Mouse (Mus musculus): ENCODE data around the gene Tef.
A peak's percentile ranks its signal among the peaks of the same experiment; 100 is the strongest.

Tef gene

GRCm38 (mm10) chr15:81798421-81798820, 3.8 kb upstream of the Tef start:
- no peak for DNase-seq (ENCODE audit: low spot score in 2 of 2)

- no peak for DNase-seq (ENCODE audit: low spot score in 2 of 2)
These were observed 1.8 kb upstream of the Tef start for GRCm38 (mm10) chr15:81800391-81800790.

GRCm38 (mm10) chr15:81802941-81803351, 725 bp downstream of the Tef start:
- DNase-seq (ENCODE audit: low spot score in 2 of 2), result peak in 1 of 2 experiments; percentile 74

GRCm38 (mm10) chr15:81803425-81803951, 1.3 kb downstream of the Tef start:
- no peak for DNase-seq (ENCODE audit: low spot score in 2 of 2)

GRCm38 (mm10) chr15:81804172-81804571, 2.0 kb downstream of the Tef start:
- DNase-seq (ENCODE audit: low spot score in 2 of 2), result no peak

- DNase-seq (ENCODE audit: low spot score in 2 of 2), result no peak
These were observed 2.7 kb downstream of the Tef start for GRCm38 (mm10) chr15:81804883-81805282.

- no peak for DNase-seq (ENCODE audit: low spot score in 2 of 2)
These were observed 3.4 kb downstream of the Tef start for GRCm38 (mm10) chr15:81805624-81806023.

- no peak for DNase-seq (ENCODE audit: low spot score in 2 of 2)
These were observed 4.6 kb downstream of the Tef start for GRCm38 (mm10) chr15:81806621-81807404.

GRCm38 (mm10) chr15:81808799-81809198, 6.6 kb downstream of the Tef start:
- DNase-seq (ENCODE audit: low spot score in 2 of 2), result no peak

GRCm38 (mm10) chr15:81809550-81809949, 7.3 kb downstream of the Tef start:
- no peak for DNase-seq (ENCODE audit: low spot score in 2 of 2)

- peak; percentile 76 to 83 for DNase-seq (ENCODE audit: low spot score in 2 of 2)
These were observed 7.9 kb downstream of the Tef start for GRCm38 (mm10) chr15:81810150-81810549.

- peak; percentile 97 to 99 for DNase-seq (ENCODE audit: low spot score in 2 of 2)
These were observed 8.7 kb downstream of the Tef start for GRCm38 (mm10) chr15:81810671-81811598.

- no peak for DNase-seq (ENCODE audit: low spot score in 2 of 2)
These were observed 9.4 kb downstream of the Tef start for GRCm38 (mm10) chr15:81811599-81811996.

- no peak for DNase-seq (ENCODE audit: low spot score in 2 of 2)
These were observed 10.1 kb downstream of the Tef start for GRCm38 (mm10) chr15:81812287-81812686.

GRCm38 (mm10) chr15:81812696-81813631, 10.7 kb downstream of the Tef start:
- DNase-seq (ENCODE audit: low spot score in 2 of 2), result no peak

GRCm38 (mm10) chr15:81813986-81814705, 11.9 kb downstream of the Tef start:
- no peak for DNase-seq (ENCODE audit: low spot score in 2 of 2)

- DNase-seq (ENCODE audit: low spot score in 2 of 2), result no peak
These were observed 12.6 kb downstream of the Tef start for GRCm38 (mm10) chr15:81814716-81815370.

GRCm38 (mm10) chr15:81818404-81818803, 16.2 kb downstream of the Tef start:
- DNase-seq (ENCODE audit: low spot score in 2 of 2), result no peak

- DNase-seq (ENCODE audit: low spot score in 2 of 2), result no peak
These were observed 20.4 kb downstream of the Tef start for GRCm38 (mm10) chr15:81822631-81823030.

GRCm38 (mm10) chr15:81824832-81825231, 22.6 kb downstream of the Tef start:
- DNase-seq (ENCODE audit: low spot score in 2 of 2), result no peak

Measured in frontal cortex, postnatal 10 days (tissue).